Mouse (Mus musculus) macrophage (primary cell): ENCODE measurements at regions not wholly inside any gene's neighbourhood (a gene's known extent, or its start where the extent isn't known, plus 50 kb on each side); places are given as distances from the start of the nearest gene placed in this dataset.

Experiments used
- H3K27ac ChIP-seq: fragments of 350-480 bp; formaldehyde crosslinking; 2 replicates; pipeline ENCODE4 v1.9.0; 2021
- H3K36me3 ChIP-seq: fragments of 350-480 bp; formaldehyde crosslinking; 2 replicates; pipeline ENCODE4 v1.9.0; 2021; ENCODE audit errors: inconsistent target
- H3K4me3 ChIP-seq: fragments of 350-480 bp; formaldehyde crosslinking; 2 replicates; pipeline ENCODE4 v1.9.0; 2021; ENCODE audit errors: inconsistent target
- H3K79me2 ChIP-seq: fragments of 350-480 bp; formaldehyde crosslinking; 2 replicates; pipeline ENCODE4 v1.9.0; 2021; ENCODE audit errors: inconsistent target
- WGBS: methylation state at CpG from one replicate; pipeline ENCODE4 v1.1.7; 2026; ENCODE audit warnings: inconsistent platforms; ENCODE audit not compliant: missing documents; 5-methylcytosine and 5-hydroxymethylcytosine counted together

DNA sequence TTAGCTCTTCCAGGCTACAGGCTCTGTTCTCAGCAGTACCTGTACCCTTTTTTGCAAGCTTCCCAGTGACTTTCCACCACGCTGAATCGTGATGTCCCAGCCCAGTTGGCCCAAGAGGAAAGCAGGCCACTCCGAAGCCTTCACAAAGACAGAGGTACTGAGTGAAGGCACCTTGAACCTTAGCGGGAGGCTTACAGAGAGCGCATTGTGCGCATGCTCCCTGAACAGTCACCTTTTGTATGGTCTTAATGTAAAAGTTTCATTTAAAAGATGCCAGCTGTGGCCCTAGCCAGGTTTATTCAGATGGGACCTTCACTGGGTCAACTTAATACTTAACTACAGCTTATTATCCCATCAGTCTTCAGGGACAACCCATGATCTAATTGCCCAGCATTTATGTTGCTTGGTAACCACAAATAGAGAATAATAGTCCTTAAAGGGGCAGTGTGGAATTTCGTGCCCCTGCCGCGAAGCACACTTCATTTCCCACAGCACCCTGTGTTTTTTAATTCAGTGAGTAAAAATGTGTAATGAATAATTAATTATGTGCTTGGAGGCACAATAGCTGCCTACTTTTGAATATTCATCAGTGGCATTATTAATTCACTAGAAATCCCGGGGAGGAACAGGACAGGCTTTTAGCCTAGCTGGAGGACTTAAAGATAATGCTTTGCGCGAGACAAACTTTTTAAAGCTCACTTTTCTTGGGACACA, 111.3 kb upstream of the Vrk1 start:
- Histone ChIP-seq H3K27ac (no peak overlapping the region), H3K4me3 (no peak overlapping the region), H3K79me2 (no peaks in the 10 kb centered on the region), H3K36me3 (no peaks in the 10 kb centered on the region)
- 94% methylated on average over 12 of the region's 12 CpGs for WGBS

DNA sequence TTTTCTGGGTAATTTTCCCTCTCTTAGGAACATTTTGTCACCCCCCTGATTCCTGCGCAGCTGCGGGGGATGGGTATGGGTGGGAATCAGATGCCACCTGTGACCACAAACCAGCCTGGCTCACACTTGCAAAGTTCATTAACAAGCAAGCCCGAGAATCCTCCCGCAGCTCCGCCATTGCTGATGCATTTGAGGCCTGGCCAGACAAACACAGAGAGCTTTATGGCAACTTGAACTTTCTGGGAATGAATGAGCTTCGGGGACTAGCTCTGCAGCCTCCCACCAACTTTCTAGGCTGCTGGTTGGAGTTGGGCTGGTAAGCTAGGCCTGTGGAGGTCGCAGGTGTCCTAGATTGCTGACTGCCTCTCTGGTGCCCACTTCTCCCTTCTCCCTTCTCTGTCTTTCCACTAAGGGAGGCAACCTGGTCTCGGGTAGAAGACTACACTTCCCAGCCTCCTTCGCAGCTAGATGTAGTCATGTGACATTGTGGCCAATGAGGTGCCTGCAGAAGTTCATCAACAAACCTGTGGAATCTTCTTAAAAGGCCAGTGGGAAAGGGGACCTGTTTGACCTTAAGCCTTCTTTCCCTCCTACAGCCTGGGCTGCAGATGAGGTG, 110.6 kb upstream of the Vrk1 start:
- 85% methylated on average over 9 of the region's 9 CpGs for WGBS
- Histone ChIP-seq H3K36me3 (no peaks in the 10 kb centered on the region), H3K27ac (no peak overlapping the region), H3K4me3 (no peak overlapping the region), H3K79me2 (no peaks in the 10 kb centered on the region)

DNA sequence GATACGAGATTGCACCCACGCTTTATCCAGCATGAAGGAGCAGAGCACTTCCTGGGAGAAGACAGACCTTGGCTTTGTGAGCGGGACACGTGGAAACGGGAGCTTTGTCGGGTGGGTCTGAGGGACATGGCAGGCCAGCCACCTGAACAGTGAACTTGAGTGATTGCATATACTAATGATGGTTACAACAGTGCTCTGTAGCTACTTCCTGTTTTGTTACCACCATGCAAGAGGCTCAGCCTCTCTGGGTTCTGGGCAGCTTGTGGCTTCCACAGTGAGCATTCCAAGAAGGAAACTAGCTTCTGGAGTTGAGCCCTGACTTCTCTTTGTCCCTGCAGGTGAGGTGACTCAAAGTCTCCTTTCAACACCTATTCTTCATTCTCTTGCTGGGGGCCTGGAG, 109.5 kb upstream of the Vrk1 start:
- Histone ChIP-seq H3K36me3 (no peaks in the 10 kb centered on the region), H3K79me2 (no peaks in the 10 kb centered on the region), H3K27ac (no peak overlapping the region), H3K4me3 (no peak overlapping the region)
- 75% methylated on average over 6 of the region's 6 CpGs for WGBS

DNA sequence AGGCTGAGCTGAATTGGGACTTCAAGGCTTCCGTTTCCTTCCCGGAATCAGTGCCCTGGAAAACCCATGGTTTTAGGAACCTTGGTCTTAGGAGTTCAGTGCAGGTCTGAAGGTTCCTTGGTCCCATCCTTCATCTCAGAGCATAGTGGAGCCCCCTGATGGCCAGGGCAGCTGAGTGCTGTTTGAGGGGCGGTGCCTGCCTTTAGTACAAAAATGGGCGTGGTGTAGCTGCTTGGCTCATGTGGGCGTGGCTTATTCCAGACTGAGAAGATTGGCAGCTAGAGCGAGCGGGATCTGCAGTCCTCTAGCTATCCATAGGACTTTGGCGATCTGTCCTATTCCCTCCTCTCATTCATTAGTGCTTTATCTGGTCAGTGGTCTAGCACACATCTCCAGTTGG, 107.0 kb upstream of the Vrk1 start:
- Histone ChIP-seq H3K36me3 (no peaks in the 10 kb centered on the region), H3K4me3 (no peak overlapping the region), H3K79me2 (no peaks in the 10 kb centered on the region), H3K27ac (no peak overlapping the region)
- 80% methylated on average over 8 of the region's 8 CpGs for WGBS

GRCm38 (mm10) chr12:105906584-105906983, 103.4 kb upstream of the Vrk1 start:
- Histone ChIP-seq H3K4me3 (no peak overlapping the region), H3K36me3 (no peaks in the 10 kb centered on the region), H3K27ac (no peak overlapping the region), H3K79me2 (no peaks in the 10 kb centered on the region)
- WGBS, result 25% methylated on average over 7 of the region's 7 CpGs

GRCm38 (mm10) chr12:105907851-105908620, 102.0 kb upstream of the Vrk1 start:
- no peak overlapping the region for H3K4me3 ChIP-seq
- H3K79me2 ChIP-seq, result no peaks in the 10 kb centered on the region
- H3K36me3 ChIP-seq, result no peaks in the 10 kb centered on the region
- H3K27ac ChIP-seq, result no peak overlapping the region
- WGBS, result 39% methylated on average over 13 of the region's 13 CpGs

DNA sequence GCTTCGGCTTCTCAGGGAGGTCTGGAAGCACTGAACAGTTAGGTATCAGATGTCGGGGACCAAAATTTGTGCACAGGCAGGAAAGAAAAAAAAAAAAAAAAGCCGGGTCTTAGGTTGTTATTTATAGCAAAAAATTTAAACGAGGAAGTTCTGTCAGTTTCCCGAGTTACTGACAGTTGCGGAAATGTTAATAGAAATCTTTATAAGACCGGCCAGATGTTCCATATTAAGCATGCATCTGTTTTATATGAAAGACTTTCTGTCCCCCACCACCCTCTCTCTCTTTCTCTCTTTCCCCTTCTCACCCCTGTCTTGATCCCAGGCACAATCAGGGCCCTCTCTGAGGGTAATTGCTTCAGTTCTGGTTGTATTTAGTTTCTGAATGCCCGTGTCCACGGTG, 98.5 kb upstream of the Vrk1 start:
- WGBS, result 16% methylated on average over 9 of the region's 9 CpGs

GRCm38 (mm10) chr12:105917388-105917963, 92.6 kb upstream of the Vrk1 start:
- 58% methylated on average over 10 of the region's 10 CpGs for WGBS
- no peaks in the 10 kb centered on the region for H3K79me2 ChIP-seq
- no peaks in the 10 kb centered on the region for H3K36me3 ChIP-seq
- no peak overlapping the region for H3K27ac ChIP-seq
- H3K4me3 ChIP-seq, result no peak overlapping the region

More for the DNA sequence above, 98.5 kb upstream of the Vrk1 start:
- Histone ChIP-seq H3K4me3 (no peak overlapping the region), H3K36me3 (no peaks in the 10 kb centered on the region), H3K79me2 (no peaks in the 10 kb centered on the region), H3K27ac (no peak overlapping the region)

- 92% methylated on average over 12 of the region's 12 CpGs for WGBS
- no peaks in the 10 kb centered on the region for H3K79me2 ChIP-seq
- no peaks in the 10 kb centered on the region for H3K36me3 ChIP-seq
- H3K27ac ChIP-seq, result no peak overlapping the region
- no peak overlapping the region for H3K4me3 ChIP-seq
Observed at GRCm38 (mm10) chr12:105918775-105919174, 91.3 kb upstream of the Vrk1 start.

- Histone ChIP-seq H3K27ac (no peak overlapping the region), H3K4me3 (no peak overlapping the region), H3K36me3 (no peaks in the 10 kb centered on the region), H3K79me2 (no peaks in the 10 kb centered on the region)
- WGBS, result 91% methylated on average over 7 of the region's 7 CpGs
Observed at GRCm38 (mm10) chr12:105927210-105927609, 82.8 kb upstream of the Vrk1 start.

DNA sequence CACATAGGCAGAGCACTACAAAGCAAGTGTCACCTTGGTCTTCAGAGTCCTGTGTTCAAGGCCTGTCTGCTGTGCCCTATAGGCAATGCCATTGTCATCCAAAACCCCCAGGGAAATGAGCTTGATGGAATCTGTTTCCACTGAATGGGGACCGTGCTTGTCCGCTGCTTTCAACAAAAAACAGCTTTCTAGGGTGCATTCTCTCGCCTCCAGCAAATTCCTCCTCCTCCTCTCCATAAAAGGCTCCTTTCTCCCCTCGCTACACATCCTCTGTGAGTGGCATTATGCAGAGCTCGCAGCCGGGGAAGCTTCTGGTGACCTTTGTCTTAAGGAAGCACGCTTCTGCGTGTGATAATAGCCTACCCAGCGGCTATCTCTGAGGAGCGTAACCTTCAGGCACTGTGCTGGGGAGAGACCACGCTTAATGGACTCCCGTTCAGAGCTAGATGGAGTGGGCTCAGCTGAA, 80.5 kb upstream of the Vrk1 start:
- WGBS, result 94% methylated on average over 12 of the region's 12 CpGs
- Histone ChIP-seq H3K36me3 (no peaks in the 10 kb centered on the region), H3K27ac (no peak overlapping the region), H3K4me3 (no peak overlapping the region), H3K79me2 (no peaks in the 10 kb centered on the region)

DNA sequence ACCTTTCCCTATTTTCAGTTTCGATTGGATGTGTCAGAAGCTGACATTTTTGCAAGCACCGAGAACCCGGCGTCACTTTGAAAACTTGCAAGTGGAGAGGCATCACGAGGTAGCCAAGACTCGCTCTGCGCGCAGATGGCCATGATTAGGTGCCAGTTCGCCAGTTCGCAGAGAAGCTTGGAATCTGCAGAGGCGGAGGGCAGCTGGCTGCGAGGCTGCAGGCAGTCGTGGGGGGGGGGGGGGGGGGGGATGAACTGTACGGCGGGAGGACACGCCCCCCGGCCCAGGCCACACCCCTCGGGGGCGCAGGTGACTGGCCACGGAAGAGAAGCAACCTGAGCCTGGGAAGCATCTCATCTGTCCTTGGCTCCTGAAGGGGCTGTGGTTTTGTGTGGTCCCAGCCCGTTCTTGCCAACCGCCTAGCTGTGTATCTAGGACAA, 74.6 kb upstream of the Vrk1 start:
- H3K27ac ChIP-seq, result no peak overlapping the region
- no peaks in the 10 kb centered on the region for H3K79me2 ChIP-seq
- no peaks in the 10 kb centered on the region for H3K36me3 ChIP-seq
- H3K4me3 ChIP-seq, result peak overlapping the region; percentile 25
- 15% methylated on average over 21 of the region's 22 CpGs for WGBS

GRCm38 (mm10) chr12:105936812-105937530, 73.1 kb upstream of the Vrk1 start:
- no peaks in the 10 kb centered on the region for H3K36me3 ChIP-seq
- H3K4me3 ChIP-seq, result no peak overlapping the region
- no peaks in the 10 kb centered on the region for H3K79me2 ChIP-seq
- WGBS, result 6% methylated on average over 18 of the region's 18 CpGs
- H3K27ac ChIP-seq, result peak overlapping the region; percentile 31
